Mouse (Mus musculus): ENCODE measurements around the gene Sucnr1. TPM values are rescaled to one million over a fixed set of nuclear protein-coding genes. Genes with fewer than 3 reads are reported as not detected.

Sucnr1 gene
- total and polyA plus RNA-seq, 2 experiments from 2014 or later: not detected

DNA sequence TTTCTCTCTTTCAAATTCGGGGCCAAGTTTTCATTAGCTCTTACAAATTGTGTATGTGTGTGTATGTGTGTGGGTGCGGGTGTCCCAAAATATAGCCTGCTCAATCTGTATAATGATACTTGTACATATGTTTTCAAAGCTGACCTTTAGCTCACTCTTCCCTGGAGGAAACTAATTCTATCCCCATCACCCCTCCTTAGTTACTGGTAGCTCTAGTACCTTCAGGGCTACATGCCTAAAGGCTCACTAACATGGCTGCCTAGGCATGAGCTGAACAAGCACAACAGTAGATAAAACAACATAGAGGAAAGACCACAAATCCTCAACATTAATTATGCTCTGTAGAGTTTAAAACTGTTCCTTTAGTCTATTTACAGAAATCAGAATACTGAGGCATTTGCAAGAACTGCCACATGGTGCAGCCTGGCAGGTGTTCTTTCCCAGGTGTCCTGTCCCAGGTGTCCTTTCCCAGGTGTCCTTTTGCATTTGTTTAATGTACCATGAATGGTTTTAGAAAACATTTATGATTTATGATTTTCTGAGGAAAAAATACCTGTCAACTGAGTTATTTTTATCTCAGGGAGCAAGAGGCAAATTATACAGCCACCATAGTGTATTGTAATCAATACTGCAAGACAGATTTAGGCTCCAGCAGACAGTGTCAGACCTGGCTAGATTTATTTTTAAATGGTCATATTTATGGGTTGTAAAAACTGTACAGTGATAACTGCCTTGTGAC is 24.4 kb upstream of the Sucnr1 start:
- Histone ChIP-seq H3K4me3 (ENCODE audit: low read depth, low read length) (no peak overlapping the region), H3K4me1 (ENCODE audit: control insufficient read depth, insufficient read depth) (no peaks in the 10 kb centered on the region), H3K36me3 (replicated peaks; ENCODE audit: control insufficient read depth, insufficient read depth, low read length) (no peaks in the 10 kb centered on the region), H3K9me3 (replicated peaks; ENCODE audit: control insufficient read depth, low read length) (no peaks in the 10 kb centered on the region), H3K4me2 (ENCODE audit: low read depth, low read length) (no peak overlapping the region), H3K9ac (replicated peaks; ENCODE audit: low read depth, low read length) (no peak overlapping the region), H3K27me3 (ENCODE audit: control insufficient read depth, insufficient read depth, low read length) (no peaks in the 10 kb centered on the region), H3K27ac (ENCODE audit: low read depth) (no peak overlapping the region)
- no peak for DNase-seq (ENCODE audit: low spot score)
- no peak for ATAC-seq (ENCODE audit: insufficient read depth, low read depth)
- no peak for TF ChIP-seq EP300 (IDR thresholded peaks at IDR 0.05; ENCODE audit: low read depth)
- no peak for TF ChIP-seq CTCF (IDR thresholded peaks at IDR 0.05; ENCODE audit: low read depth)
- 69% methylated on average over 2 of the region's 2 CpGs for WGBS

DNA sequence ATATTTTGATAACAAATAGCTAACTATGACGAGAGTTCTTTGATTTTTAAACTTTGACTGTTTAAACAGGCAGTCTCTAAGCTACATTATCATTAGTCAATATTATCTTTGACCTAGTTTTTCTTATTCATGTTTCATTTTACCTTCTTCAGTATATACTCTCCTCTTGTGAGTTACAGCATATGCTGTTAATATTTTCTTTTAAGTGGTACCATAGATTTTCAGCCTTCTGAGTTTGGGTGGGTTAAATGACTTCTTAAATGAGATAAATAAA is 23.9 kb upstream of the Sucnr1 start:
- Histone ChIP-seq H3K27ac (ENCODE audit: low read depth) (no peak overlapping the region), H3K9ac (replicated peaks; ENCODE audit: low read depth, low read length) (no peak overlapping the region), H3K27me3 (ENCODE audit: control insufficient read depth, insufficient read depth, low read length) (no peaks in the 10 kb centered on the region), H3K4me3 (ENCODE audit: low read depth, low read length) (no peak overlapping the region), H3K4me1 (ENCODE audit: control insufficient read depth, insufficient read depth) (no peaks in the 10 kb centered on the region), H3K4me2 (ENCODE audit: low read depth, low read length) (no peak overlapping the region), H3K36me3 (replicated peaks; ENCODE audit: control insufficient read depth, insufficient read depth, low read length) (no peaks in the 10 kb centered on the region), H3K9me3 (replicated peaks; ENCODE audit: control insufficient read depth, low read length) (no peaks in the 10 kb centered on the region)
- ATAC-seq (ENCODE audit: insufficient read depth, low read depth) (no peak), DNase-seq (ENCODE audit: low spot score) (no peak)
- 47% methylated on average over 1 of the region's 1 CpGs for WGBS
- TF ChIP-seq EP300 (IDR thresholded peaks at IDR 0.05; ENCODE audit: low read depth): no peak
- TF ChIP-seq CTCF (IDR thresholded peaks at IDR 0.05; ENCODE audit: low read depth): no peak

DNA sequence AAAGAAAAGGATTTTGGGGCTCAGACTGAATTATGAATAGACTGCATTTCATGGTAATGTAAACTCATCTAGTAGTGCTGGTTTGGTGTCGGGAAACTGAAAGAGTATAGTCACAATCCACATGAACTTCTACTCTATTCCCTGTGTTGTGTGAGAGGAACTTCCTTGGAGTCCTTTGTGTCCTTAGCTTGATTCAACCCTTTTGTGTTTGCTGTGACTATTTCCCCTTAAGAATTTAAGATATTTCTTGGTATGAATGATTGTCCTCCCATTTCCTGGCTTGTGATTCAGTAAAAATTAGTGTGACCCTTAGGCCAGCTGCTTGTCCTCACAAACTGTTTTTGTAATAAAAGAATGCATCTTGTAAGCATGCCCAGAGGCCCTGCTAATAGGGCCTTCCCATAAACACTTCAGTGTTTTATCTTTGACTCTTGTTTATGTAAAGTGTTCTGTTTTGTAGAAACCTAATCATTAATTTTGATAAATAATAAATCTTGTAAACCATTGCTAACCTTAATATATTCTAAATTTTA is 2.7 kb upstream of the Sucnr1 start:
- TF ChIP-seq EP300 (IDR thresholded peaks at IDR 0.05; ENCODE audit: low read depth) (no peak), CTCF (IDR thresholded peaks at IDR 0.05; ENCODE audit: low read depth) (no peak)
- H3K9me3 ChIP-seq (replicated peaks; ENCODE audit: control insufficient read depth, low read length): no peaks in the 10 kb centered on the region
- ATAC-seq (ENCODE audit: insufficient read depth, low read depth) (no peak), DNase-seq (ENCODE audit: low spot score) (no peak)
- peak overlapping the region; percentile 25; the same call in 1 of the 2 replicates for H3K27ac ChIP-seq (ENCODE audit: low read depth)
- 79% methylated on average over 1 of the region's 1 CpGs for WGBS
- 0 out of 2 replicates have a peak, but pooled peaks cover 9% of the 10 kb centered on the region for H3K4me1 ChIP-seq (ENCODE audit: control insufficient read depth, insufficient read depth)
- H3K27me3 ChIP-seq (ENCODE audit: control insufficient read depth, insufficient read depth, low read length): no peaks in the 10 kb centered on the region
- H3K4me3 ChIP-seq (ENCODE audit: low read depth, low read length): no peak overlapping the region
- no peak overlapping the region for H3K9ac ChIP-seq (replicated peaks; ENCODE audit: low read depth, low read length)
- H3K36me3 ChIP-seq (replicated peaks; ENCODE audit: control insufficient read depth, insufficient read depth, low read length): no peaks in the 10 kb centered on the region
- H3K4me2 ChIP-seq (ENCODE audit: low read depth, low read length): no peak overlapping the region

DNA sequence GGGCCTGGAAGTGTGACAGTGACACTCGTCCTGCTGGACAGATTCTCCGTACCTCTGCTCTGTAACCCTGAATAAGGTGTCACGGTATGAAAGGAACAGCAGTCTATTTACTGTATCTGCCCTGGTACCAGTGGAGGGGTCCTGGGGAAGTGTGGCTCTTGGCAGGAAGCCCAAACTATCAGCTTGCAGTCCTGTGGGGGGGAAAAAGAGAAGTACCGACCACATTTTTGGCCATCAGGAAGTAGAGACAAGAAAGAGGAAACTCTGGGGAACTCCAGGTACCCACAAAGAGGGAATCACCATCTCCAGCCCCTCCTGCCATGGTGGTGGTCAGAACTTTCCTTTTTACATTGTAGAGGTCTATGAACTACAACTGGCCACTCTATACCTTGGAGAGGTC is 1.1 kb upstream of the Sucnr1 start:
- 0 out of 2 replicates have a peak overlapping the region, but pooled peaks have one; percentile 6 for H3K27ac ChIP-seq (ENCODE audit: low read depth)
- ATAC-seq (ENCODE audit: insufficient read depth, low read depth) (no peak; the same call in 1 of the 2 replicates), DNase-seq (ENCODE audit: low spot score) (no peak)
- H3K4me2 ChIP-seq (ENCODE audit: low read depth, low read length): no peak overlapping the region
- H3K36me3 ChIP-seq (replicated peaks; ENCODE audit: control insufficient read depth, insufficient read depth, low read length): no peaks in the 10 kb centered on the region
- H3K9ac ChIP-seq (replicated peaks; ENCODE audit: low read depth, low read length): no peak overlapping the region
- H3K27me3 ChIP-seq (ENCODE audit: control insufficient read depth, insufficient read depth, low read length): no peaks in the 10 kb centered on the region
- no peaks in the 10 kb centered on the region for H3K9me3 ChIP-seq (replicated peaks; ENCODE audit: control insufficient read depth, low read length)
- 17% methylated on average over 4 of the region's 4 CpGs for WGBS
- H3K4me1 ChIP-seq (ENCODE audit: control insufficient read depth, insufficient read depth): 0 out of 2 replicates have a peak, but pooled peaks cover 9% of the 10 kb centered on the region
- H3K4me3 ChIP-seq (ENCODE audit: low read depth, low read length): no peak overlapping the region
- TF ChIP-seq EP300 (IDR thresholded peaks at IDR 0.05; ENCODE audit: low read depth): no peak
- no peak for TF ChIP-seq CTCF (IDR thresholded peaks at IDR 0.05; ENCODE audit: low read depth)

DNA sequence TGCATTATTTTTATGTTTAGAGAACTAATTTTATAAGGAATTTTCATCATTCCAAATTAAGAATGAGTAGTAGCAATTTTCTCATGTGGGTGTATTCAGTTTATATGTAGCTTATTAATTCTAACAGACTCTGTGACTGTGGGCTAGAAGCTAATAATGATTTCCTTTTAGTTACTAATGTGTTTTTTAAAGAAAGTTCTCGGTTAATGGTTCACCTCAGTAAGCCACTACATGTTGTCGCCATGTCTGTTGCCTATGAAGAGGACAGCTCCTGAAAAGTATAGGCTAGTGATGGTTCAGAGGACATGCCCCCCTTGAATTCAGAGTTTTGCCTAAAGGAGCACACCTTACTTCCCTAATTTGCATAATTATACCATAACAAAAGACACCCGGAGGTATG is 1.1 kb downstream of the Sucnr1 start:
- Histone ChIP-seq H3K9me3 (replicated peaks; ENCODE audit: control insufficient read depth, low read length) (no peaks in the 10 kb centered on the region), H3K36me3 (replicated peaks; ENCODE audit: control insufficient read depth, insufficient read depth, low read length) (no peaks in the 10 kb centered on the region), H3K4me3 (ENCODE audit: low read depth, low read length) (no peak overlapping the region), H3K4me2 (ENCODE audit: low read depth, low read length) (no peak overlapping the region), H3K4me1 (ENCODE audit: control insufficient read depth, insufficient read depth) (0 out of 2 replicates have a peak, but pooled peaks cover 9% of the 10 kb centered on the region), H3K9ac (replicated peaks; ENCODE audit: low read depth, low read length) (no peak overlapping the region), H3K27ac (ENCODE audit: low read depth) (no peak overlapping the region), H3K27me3 (ENCODE audit: control insufficient read depth, insufficient read depth, low read length) (no peaks in the 10 kb centered on the region)
- ATAC-seq (ENCODE audit: insufficient read depth, low read depth) (no peak), DNase-seq (ENCODE audit: low spot score) (no peak)
- TF ChIP-seq CTCF (IDR thresholded peaks at IDR 0.05; ENCODE audit: low read depth) (no peak), EP300 (IDR thresholded peaks at IDR 0.05; ENCODE audit: low read depth) (no peak)
- WGBS: 93% methylated on average over 3 of the region's 3 CpGs
